Mouse (Mus musculus): ENCODE data around the gene Slc35a5.

DNA sequence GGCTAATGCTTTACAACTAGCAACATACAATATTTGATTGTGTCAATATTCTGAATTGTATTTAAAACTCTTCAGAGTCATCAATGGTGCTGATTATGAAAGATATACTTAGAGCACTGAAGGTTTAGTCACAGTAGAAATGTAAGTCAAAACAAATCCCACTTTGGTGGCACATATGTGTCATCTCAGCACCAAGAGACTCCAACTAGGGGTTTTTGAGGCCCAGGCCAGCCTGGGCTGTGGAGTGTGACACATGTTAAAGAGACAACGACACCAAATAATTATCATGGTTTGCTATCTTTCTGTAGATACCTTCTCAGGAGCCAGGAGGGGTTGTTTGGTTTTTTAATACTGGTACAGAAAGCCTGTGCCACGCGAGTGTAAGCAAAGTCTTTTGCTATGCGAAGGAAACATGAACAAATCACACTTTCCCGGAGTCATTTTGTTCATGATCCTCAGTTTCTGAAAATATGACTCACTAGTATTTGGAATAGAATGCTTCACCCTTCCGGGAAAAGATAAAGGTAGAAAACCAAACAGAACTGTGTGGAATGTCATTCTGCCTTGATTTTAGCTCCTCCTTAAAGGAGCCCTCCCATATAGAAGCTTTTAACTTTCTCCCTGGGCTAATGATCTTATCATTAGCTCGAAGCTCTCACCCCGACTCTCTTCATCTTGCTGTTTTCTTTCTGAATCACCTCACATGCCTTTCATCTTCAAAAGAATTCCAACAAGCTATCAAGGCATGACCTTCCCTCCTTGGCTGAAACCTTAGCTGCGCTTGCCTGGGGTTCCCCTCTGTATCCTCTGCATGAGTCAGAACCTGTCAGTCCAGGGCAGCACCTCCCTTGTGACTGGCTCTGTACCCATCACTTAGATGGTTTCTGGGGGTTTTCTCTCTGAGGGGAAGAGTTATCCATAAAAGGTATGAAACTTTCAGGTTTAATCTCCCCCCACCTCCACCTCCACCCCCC lies 34.0 kb downstream of the Slc35a5 start:
- TF ChIP-seq TAL1 (IDR thresholded peaks at IDR 0.05; ENCODE audit: low read length), result no peak
- no peak for TF ChIP-seq GATA1 (IDR thresholded peaks at IDR 0.05; ENCODE audit: low read length)
